Mouse (Mus musculus) ES-CJ7 (cell line): Measurements from ENCODE around the gene Ube2l3.
"Not testable (repeated sequence)": the region's sequence is repeated elsewhere in the genome, so short reads cannot be mapped to it uniquely, and the experiment has no call there.

Experiments
- DNase-seq: peaks from one replicate; pipeline ENCODE4 v3.0.0; 2011; ENCODE audit warnings: low read depth, low spot score

Gene Ube2l3

DNA sequence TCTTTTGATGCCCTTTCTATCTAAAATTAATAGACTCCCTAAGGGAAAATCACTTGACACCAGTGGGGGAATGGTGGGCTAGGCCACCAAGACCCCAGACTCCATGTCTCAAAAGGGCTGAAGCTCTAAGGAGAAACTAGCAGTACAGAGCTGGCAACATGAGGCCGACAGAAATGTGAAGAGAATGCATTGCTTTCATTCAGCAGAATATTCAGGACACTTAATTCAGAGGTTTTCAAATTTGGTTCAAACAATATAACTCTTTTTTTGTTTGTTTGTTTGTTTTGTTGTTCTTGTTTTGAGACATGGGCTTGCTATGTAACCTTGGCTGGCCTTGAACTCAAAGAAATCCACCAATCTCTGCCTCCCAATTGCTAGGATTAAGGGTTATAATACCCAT is at the start of gene Ube2l3:
Ube2l3 (minus strand) TSS at position 101 of the 400 bp plus-strand sequence.
- DNase-seq = no peak

DNA sequence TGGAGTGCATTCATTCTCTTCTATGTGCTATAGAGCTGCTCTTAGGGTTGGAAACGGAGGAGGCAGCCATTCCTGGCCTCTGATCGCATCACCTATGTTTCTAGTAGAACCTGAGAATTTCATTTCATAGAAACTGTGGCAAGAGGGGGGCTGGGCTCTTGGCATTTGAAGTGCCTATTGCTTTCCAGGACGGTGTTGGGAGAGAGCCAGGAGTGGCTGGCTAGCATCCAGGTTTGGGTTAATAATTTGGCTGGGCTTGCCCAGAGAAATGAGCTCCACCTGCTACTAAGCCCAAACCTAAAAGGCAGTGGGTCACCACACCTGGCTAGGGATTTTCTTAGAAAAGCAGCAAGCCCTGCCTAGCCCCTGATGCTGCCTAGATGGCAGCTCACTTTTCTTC is 49.1 kb upstream of the Ube2l3 start:
- no peak for DNase-seq

DNA sequence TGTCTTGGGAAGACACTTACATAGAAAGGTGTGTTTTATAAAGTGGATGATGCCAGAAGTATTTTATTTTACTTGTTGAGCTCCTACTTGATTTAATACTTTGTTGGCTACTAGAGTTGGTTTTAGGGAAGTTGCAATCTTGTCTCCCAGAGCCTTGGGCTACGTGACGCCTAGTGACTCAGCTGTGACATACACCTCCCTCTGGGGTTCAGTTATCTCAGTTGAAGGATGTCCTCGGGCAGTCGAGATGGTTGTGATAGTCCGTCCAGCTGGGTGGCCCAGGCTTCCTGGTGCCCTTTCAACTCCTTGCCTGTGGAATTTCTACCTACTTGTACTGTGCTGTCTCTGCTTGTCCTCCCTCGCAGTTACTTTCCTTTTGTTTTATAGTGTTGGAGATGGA is 46.7 kb upstream of the Ube2l3 start:
- DNase-seq = no peak

DNA sequence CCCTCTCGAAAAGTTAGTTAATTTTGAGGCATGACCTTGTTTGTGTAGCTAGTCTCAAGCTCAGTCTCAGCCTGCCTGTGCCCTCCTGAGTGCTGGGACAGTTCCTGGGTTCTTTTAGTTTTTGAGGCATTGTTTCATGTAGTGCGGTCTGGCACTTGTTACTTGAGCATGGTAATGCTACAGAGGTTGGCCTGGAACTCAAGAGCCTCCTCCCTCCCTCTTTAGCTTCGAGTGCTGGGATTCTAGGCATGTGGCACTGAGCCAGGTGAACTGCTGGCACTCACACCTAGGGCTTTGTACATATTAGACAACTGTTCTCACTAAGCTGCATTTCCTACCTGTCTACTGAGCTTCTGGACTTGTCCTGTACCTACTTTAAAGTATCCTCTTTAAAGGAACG is 45.3 kb upstream of the Ube2l3 start:
- no peak for DNase-seq

DNA sequence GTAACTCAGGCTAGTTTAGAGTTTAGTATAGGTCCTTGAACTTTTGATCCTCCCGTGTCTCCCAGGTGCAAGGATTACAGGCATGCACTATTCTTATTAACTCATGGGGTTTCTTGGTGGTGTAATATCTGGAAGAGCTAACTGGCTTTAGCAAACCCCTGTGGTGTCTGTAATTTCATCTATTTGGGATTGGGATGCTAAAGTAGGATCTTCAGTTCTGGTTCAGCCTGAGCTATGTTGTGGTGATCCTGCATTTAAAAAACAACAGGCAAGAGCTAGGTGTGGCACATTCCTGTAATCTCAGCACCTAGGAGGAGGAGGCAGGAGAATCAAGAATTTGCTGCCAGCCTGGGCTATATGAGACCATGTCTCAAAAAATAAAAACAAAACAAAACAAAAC is 42.5 kb upstream of the Ube2l3 start:
- peak; percentile 79 for DNase-seq

DNA sequence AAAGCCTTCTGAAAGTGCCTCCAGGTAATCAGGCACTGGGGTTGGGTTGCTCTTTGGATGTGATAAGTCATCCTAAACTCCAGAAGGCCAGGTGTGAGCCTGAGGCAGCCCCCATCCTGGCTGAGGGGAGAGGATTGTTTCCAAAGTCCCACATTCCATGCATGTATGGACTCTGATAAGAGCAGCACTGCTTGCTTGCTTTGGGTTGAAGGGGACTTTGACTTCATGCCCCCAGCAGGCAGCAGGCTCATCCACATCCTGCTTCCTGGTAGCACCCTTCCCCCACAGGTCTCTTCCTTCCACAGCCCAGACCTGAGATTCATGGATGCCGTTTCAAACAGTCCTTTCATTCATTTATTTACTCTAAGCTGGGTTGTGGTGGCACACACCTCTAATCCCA is 41.3 kb upstream of the Ube2l3 start:
- peak; percentile 59 for DNase-seq

DNA sequence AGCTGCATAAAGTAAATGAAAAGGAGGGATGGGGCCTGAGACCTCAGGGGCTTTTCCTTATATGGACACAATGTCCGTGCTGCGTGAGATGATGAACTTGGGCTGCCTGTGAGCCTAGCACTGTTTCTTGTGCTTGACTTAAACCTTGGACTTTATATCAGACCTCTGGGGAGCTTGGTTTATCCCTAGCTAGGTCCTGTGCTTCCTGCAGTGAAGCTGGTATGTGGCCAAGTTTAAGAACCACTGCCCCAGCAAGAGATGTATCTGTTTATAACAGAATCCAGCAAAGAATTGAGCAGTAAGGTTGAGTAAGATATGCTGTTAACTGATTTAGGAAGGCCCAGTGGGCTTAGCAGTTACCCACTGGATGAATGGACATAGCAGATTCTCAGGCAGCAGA is 37.0 kb upstream of the Ube2l3 start:
- DNase-seq = no peak

DNA sequence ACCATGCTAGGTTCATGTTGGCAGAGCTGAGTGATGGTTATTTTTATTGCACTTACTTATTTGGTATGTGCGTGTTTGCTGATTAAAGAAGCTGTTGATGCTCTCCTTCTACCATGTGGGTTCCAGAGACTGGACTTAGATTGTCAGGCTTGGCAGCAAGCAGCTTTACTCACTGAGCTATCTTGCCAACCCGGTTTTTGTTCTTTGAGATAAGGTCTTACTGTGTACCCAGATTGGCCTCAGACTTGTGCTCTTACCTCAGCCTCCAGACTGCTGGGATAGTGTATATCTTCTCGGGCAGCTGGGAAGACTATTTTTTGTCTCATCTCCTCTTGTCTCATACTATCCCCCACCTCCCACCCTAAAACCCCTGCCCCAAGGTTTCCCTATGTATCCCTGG is 35.2 kb upstream of the Ube2l3 start:
- no peak for DNase-seq

DNA sequence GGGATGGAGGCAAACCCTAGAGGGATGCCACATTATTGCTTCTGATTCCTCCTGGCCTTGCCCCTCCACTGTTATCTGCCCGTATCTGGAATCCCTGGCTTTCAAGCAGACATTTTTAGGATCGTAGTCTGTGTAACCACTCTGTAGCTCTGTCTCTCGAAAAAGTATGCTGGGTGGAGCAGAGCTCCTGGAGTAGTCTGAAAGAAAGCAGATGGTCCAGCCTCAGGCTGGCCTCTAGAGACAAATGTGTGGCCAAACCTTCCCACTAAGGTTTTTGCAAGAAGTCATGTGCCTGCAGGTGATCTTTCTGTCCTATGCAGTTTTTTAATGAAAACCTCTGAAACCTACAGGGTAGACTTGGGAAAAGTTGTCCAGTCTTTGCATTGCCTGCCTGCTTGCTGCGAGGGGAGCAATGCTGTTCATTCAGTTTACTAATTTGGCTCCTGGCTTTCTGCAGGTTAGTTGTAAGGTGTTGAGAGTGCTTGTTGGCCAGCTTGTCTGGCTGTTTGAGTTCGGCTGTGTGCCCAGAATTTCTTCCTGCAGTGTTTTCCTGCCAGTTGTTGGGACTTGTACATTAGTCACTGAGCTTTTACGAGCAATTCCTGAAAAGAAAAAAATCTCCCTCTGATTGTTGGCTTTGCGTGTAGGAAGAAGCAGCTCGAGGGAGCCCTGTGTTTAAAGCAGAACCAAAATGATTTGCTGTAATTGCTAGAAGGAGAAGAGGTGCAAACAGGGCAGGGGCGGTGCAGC is 32.6 kb upstream of the Ube2l3 start:
- DNase-seq = no peak

DNA sequence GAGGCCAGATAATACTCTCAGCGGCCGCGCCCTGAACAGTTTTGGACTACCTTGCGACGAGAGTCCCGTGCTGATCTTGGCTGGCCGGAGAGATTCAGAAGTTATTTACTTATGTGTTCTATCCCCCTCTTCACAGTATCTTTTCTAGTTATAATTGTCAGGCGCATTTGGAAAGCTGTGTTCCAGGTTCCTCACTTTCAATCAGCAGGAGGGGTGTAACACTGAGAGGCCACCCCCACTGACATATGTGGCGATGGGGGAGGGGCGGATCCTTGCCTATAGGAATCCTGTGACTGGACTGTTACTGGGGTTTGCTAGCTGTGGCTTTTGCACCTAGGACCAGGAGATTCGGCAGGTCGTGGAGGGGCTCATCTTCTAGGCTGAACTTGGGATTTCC is 32.0 kb upstream of the Ube2l3 start:
- DNase-seq = peak; percentile 67

DNA sequence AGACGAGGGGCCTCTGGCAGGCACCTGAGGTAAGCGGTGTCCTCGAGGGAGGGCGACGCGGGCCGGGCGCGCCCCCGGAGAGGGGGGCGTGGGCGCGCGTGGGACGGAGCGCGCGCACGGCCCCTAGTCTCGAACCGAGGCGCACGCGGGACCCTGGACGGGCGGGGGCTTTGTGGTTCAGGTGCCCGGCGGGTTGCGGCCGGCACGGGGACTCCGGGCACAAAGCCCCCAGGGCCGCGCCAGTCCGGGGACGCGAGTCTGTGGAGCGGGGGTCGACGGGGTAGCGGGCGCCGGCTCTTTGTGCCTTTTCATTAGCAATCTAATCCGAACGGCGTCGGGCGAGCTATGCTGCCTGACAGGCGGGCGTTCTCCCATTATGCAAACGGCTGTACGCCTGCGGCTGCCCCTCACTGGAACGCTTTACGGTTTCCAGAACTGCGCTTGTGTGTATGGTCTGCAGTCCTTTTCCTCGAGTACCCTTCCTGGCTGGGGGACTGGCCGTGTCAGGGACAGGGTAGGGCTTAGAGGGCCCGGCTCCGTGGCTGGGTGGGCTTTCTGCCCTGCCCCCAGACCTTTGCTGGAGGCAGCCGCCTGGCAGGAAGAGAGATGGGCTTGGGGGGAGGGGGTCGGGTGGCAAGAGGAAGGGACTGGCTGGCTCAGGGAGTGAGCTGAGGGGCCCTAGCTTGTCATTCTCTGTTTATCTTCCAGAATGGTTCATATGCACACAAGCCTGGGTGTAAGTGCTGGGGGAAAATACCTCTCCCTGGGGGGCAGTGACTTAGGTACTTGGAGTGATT is 31.5 kb upstream of the Ube2l3 start:
- DNase-seq = peak; percentile 66

DNA sequence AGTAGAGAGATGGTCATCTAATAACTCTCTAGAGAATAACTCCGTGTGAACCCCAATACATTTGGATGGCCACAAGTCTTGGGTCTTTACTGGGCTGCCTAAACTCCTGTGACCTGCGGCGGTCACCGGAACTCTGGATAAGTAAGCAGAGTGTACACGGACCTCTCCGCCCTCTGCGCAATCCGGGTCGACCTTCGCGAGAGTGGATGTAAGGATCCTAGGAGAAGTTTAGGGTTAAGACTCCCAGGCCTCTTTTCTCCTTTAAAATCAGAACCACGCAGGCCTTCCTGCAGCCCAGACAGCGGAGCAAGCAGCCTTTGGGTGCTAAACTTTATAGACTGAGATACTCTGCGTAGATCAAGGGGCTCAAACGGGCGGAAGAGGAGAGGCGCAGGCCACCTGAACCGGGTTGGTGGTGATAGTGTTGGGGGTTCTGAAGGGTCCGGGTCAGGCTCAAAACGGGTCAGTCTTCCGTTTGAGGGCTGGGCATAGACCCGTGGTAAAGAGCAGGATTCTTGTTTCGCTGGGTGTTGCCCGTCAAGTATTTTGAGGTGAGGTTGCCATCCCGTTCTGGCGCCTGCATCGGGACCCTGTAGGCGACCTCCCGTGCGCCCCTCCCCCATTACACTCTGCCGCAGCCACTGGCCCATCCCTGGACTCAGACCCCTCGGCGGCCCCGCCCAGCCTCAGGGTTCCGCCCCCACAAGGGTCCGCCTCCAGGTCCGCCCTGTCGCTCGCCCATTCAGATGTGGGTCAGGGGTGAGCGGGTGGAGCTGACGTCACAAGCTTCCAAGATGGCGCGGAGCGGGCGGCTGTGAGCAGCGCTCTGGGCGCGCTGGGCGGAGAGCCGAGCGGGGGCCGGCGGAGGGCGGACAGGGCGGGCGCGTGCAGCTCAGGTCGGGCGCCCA is 30.6 kb upstream of the Ube2l3 start, which contains the start of gene Hic2:
Hic2 (plus strand) TSS at position 779 of the 908 bp plus-strand sequence.
- DNase-seq = peak; percentile 98

DNA sequence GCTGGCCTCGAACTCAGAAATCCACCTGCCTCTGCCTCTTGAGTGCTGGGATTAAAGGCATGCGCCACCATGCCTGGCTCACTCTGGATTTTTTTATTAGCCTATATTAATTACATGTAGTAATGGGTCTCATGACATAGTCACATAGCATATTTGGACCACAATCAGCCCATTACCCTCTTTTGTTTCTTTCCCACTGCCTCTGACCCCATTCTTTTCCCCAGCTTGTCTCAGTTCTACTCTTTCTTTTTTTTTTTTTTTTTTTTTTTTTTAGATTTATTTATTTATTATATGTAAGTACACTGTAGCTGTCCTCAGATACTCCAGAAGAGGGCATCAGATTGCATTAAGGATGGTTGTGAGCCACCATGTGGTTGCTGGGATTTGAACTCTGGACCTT is 29.1 kb upstream of the Ube2l3 start:
- DNase-seq = not testable (repeated sequence)

DNA sequence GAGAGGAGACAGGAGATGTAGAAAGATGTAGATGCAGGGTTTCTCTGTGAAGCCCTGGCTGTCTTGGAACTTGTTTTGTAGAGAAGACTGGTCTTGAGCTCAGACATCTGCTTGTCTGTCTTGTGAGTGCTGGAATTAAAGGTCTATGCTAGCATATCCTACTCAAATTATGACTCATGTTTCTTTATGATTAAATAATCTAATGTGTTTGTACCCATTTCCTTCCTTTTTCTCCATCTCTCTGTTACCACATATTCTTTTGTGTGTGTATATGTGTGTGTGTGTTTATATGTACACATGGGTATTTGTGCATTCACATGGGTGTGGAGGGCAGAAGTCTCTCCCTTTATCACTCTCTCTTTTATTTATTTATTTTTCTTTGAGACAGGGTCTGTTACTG is 24.0 kb upstream of the Ube2l3 start:
- no peak for DNase-seq

DNA sequence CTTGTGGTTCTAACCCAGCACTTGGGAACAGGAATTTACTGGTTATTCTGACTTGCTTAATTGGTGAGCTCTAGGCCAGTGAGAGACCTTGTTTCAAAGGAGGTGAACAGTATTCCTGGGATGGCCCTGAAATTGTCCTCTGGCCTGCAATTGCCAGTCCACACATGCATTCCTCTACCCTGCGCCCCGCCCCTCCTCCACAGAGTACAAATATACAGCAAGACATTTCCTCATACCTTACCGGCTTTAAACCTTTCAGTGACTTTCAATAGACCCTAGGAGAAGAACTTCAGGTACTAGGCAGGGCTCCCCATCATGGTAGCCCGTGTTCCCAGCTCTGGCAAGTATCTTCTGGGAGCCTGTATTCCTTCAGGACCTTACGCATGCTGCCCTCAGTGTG is 23.1 kb upstream of the Ube2l3 start:
- no peak for DNase-seq

DNA sequence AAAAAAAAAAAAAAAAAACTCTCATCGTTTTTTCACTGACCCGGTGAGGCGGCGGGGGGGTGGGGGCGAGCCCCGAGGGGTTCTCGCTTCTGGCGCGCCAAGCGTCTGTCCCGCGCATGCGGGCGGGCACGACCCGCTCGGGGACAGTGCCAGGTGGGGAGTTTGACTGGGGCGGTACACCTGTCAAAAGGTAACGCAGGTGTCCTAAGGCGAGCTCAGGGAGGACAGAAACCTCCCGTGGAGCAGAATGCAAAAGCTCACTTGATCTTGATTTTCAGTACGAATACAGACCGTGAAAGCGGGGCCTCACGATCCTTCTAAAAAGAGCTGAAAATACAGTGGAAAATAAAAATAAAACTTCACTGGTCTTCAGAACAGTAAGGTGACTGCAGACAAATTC is 19.7 kb upstream of the Ube2l3 start:
- peak; percentile 91 for DNase-seq

DNA sequence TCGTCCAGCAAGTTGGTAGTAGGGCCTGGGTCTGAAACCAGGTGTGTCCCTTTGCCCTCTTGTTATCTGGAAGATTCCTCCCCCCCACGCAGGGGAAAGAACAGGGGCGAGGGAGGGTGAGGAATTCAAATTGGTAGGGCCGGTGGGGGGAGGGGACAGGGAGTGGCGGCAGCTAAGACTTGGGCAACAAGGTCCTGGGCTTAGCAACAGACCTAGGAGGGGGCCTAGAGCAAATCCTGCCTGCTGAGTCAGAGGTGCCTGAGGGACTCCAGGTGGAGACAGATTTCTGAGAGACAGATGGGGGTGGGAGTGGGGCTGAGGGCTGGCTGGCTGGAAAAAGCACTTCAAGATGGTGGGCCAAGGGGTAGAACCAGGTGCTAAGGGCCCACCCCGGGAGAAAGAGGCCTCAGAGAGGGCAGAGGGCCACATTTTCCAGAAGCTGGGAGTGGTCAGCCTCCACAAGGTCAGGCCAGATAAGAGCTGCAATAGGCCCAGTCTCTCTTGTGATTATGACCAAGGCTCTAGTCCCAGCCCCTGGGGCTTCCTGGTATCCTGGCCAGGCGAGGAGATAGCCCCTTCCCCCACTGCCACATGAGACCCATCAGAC is 17.8 kb upstream of the Ube2l3 start:
- peak; percentile 95 for DNase-seq

DNA sequence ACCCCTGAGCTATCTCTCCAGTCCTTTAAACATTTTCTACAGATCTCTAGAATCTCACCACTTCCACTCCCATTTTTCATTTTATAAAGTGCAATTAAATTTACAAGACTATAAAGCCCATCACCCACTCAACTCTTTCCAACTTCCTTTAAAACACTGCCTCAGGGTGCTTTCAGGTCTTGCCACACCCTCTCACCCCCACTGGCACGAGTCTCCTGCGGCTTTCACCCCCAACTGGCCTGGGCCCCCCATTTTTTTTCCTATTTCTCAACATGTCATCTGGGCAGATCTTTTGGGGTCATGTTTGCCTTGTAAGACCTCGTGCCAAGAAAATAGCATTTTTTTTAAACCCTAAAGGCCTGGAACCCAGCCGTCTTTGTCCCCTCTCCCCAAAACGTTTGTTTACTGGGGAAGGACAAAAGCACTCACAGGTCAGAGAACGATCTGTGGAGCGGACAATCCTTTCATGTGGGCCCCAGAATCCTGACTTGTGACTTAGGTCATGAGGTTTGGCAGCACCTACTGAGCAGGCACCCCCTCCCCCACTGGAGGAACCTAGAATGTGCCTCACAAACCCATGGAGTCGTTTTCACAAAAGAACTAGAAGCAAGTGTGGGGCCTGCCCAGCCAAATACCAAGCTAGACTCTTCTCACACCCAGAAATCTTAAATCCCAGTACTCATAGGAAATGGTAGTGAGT is 14.6 kb upstream of the Ube2l3 start:
- DNase-seq = peak; percentile 60

DNA sequence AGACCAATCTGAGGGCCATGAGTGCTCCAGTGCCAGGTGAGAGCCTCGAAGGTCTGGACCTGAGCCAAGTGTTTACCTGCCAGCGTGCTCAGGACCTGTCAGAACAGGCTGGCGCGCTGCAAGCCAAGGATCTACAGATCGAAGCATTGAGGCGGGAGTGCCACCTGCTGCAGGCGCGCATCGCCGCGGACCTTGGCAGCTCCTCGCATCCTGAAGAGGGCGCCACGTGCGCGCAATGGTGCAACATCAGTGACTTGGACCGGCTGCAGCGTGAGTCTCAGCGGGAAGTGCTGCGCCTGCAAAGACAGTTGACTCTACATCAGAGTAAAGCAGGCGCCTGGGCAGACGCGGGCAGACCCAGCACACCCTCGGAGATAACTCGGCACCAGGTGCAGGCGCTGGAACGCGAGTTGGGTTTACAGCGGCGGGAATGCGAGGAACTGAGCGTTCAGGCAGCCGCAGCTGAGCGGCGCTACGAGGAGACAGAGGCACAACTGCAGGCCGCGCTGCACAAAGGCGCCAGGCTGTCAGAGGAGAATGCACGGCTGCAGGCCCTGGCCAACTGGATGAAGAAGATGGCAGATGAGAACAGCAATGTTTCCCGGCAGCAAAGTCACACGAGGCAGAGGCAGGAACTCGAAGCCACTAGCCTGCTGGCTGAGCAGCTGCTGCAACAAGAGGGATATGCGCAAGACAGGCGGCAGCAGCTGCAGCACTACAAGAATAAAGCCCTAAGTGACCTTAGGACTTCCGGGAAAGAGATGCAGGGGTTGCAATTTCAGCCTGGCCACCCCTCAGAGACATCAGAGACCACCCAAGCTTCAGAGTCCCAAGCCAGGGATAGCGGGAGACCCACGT is 7.8 kb upstream of the Ube2l3 start:
- DNase-seq = peak; percentile 90

DNA sequence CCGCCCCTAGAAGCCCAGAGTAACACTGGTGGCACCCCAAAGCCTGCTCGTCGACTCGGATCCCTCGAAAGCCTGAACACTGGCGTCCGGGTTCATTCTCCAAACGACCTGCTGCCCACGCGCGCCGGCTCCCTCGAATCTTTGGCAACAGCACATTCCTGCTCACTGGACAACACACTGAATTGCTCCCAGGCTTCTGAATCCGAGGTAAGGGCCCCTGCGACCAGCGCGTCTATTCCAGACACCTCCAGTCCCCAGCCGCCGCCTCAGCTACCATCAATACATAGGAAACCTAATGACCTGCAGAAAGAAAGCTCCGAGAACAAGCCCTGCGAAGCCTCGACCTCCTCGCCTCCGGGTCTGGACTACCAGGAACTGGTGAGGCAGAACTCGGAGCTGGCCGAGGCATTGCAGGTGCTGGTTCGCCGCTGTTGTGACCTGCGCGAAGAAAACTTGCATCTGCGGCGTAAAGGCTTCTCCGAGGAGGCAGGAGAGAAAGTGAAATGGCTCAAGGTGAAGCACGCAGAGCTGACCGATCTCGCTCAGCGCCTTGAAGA is 7.0 kb upstream of the Ube2l3 start:
- peak; percentile 35 for DNase-seq
